Mouse (Mus musculus) midbrain, embryonic 12.5 days (tissue): ENCODE measurements around the gene Lmf2. TPM values are rescaled to one million over a fixed set of nuclear protein-coding genes. Genes with fewer than 3 reads are reported as not detected.

Experiments used
- ATAC-seq: fragments of 200-750 bp; cut with Nextera tagmentation; 2 replicates; pipeline ENCODE4 v1.8.0; 2017; ENCODE audit warnings: low read depth, moderate TSS enrichment, moderate library complexity; ENCODE audit not compliant: low FRiP score
- H3K27ac ChIP-seq: fragments of 300-500 bp; sonication (generic); replicated peaks from 2 replicates; pipeline ENCODE4 v1.5.1; 2016; ENCODE audit warnings: mild to moderate bottlenecking
- H3K27me3 ChIP-seq: fragments of 300-500 bp; sonication (generic); 2 replicates; pipeline ENCODE4 v1.6.1; 2016; ENCODE audit warnings: mild to moderate bottlenecking
- H3K36me3 ChIP-seq: fragments of 300-500 bp; sonication (generic); 2 replicates; pipeline ENCODE4 v1.6.1; 2016
- H3K4me1 ChIP-seq: fragments of 300-500 bp; sonication (generic); 2 replicates; pipeline ENCODE4 v1.6.1; 2016
- H3K4me2 ChIP-seq: fragments of 300-500 bp; sonication (generic); replicated peaks from 2 replicates; pipeline ENCODE4 v1.6.1; 2016; ENCODE audit warnings: mild to moderate bottlenecking, moderate library complexity
- H3K4me3 ChIP-seq: fragments of 300-500 bp; sonication (generic); 2 replicates; pipeline ENCODE4 v1.5.1; 2016; ENCODE audit warnings: mild to moderate bottlenecking
- H3K9ac ChIP-seq: fragments of 300-500 bp; sonication (generic); replicated peaks from 2 replicates; pipeline ENCODE4 v1.6.1; 2016; ENCODE audit warnings: mild to moderate bottlenecking, moderate library complexity
- H3K9me3 ChIP-seq: fragments of 300-500 bp; sonication (generic); 2 replicates; pipeline ENCODE4 v1.6.1; 2016; ENCODE audit warnings: mild to moderate bottlenecking
- WGBS: fragments of 180-500 bp; shearing (Covaris S2); methylation state at CpG from one replicate; pipeline ENCODE4 v1.1.7; 2016; 5-methylcytosine and 5-hydroxymethylcytosine counted together
- polyA plus RNA-seq: library from polyadenylated mRNA; unstranded; fragments of >200 nt; fragmentation: Nextera tagmentation; extraction: Ambion mirVana; gene quantifications from 2 replicates; pipeline ENCODE4 v1.2.1, GENCODE M21; 2016

Gene Lmf2
- polyA plus RNA-seq, 1 experiment from 2014 or later: 48.8 TPM

DNA sequence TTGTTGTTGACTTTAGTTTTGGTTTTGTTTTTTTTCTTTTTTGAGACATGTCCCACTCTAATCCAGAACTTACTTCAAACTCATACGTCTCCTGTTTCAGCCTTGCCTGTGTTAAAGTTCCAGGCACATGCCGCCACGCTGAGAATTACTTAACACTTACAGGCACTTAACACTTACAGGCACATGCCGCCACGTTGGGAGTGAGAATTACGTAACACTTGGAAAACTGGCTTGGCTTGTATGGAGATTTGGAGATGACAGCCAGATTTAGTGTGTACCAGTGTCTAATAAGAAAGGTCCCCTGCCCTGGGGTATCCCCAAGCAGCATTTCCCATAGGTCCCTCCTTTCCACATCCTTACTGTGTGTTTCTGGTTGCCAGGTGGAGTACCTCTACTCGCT lies 7.6 kb upstream of the Lmf2 start:
- 97% methylated on average over 7 of the region's 7 CpGs for WGBS
- no peak overlapping the region for H3K9ac ChIP-seq
- H3K27ac ChIP-seq: no peak overlapping the region
- no peaks in the 10 kb centered on the region for H3K27me3 ChIP-seq
- no peaks in the 10 kb centered on the region for H3K9me3 ChIP-seq
- no peak overlapping the region for H3K4me2 ChIP-seq
- no peak overlapping the region for H3K4me3 ChIP-seq
- H3K36me3 ChIP-seq: peaks cover 81% of the 10 kb centered on the region
- H3K4me1 ChIP-seq: peaks cover 3% of the 10 kb centered on the region
- ATAC-seq: no peak

DNA sequence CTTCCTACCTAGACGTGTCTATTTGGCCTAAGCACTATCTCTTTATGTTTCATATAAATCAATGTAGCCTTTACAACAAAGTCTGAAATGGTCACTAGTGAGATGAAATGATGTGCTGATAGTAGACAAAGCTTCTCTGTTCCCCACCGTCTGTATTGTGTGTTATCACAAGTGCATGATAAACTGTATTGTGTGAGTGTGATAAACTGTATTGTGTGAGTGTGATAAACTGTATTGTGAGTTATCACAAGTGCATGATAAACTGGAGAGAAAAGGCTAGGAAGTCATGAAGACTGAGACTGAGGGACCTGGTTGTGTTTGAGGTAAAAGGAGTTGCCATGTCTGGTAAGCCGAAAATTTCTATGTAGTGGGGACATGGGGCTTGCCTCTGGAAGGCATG lies 3.3 kb upstream of the Lmf2 start:
- Histone ChIP-seq H3K4me3 (no peak overlapping the region), H3K27me3 (no peaks in the 10 kb centered on the region), H3K4me2 (no peak overlapping the region), H3K36me3 (peaks cover 38% of the 10 kb centered on the region), H3K9me3 (no peaks in the 10 kb centered on the region), H3K4me1 (peaks cover 30% of the 10 kb centered on the region), H3K27ac (no peak overlapping the region), H3K9ac (no peak overlapping the region)
- no peak for ATAC-seq
- 88% methylated on average over 3 of the region's 3 CpGs for WGBS

DNA sequence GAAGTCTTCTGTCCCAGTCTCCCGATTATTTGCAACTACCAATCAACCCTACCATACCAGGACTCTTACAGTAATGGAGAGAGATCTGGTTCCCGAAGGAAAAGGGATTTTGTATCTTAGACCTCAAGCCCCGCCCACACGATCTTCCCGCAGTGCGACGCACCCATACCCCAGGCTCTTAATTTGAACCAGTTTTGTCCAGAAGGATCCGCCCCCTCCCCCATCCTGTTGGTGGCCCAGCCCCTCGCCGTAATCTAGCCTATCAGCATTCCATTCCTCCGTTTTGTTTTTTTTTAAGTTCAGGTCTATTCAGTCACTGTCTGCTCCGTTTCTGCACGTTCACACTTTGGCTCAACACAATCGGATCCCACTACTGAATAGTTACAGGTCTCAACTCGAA lies 913 bp upstream of the Lmf2 start:
- Histone ChIP-seq H3K36me3 (peaks cover 37% of the 10 kb centered on the region), H3K9me3 (no peaks in the 10 kb centered on the region), H3K27me3 (no peaks in the 10 kb centered on the region), H3K9ac (peak overlapping the region; percentile 83), H3K4me3 (peak overlapping the region; percentile 88), H3K4me1 (peaks cover 30% of the 10 kb centered on the region), H3K27ac (peak overlapping the region; percentile 85), H3K4me2 (peak overlapping the region; percentile 78)
- under 1% methylated on average over 15 of the region's 15 CpGs for WGBS
- ATAC-seq: peak; percentile 75

DNA sequence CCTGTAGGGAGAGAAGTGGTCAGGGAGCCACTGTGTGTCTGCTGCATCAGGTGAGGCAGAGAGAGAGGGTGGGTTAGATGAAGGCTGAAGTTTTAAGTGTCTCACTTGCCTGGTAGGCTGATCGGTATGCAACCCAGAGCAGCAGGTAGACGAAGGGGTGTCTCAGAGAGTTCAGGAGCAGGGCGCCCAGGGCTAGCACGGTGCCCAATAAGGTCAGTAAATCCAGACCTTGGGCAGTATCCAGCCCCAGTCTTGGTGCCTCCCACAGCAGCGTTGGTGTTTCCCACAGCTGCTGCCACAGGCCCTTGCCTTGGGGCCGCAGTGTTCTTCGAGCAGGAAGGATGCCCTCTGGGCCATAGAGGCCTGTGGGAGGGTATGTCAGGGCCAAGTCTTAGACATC lies 1.0 kb downstream of the Lmf2 start:
- peaks cover 38% of the 10 kb centered on the region for H3K36me3 ChIP-seq

DNA sequence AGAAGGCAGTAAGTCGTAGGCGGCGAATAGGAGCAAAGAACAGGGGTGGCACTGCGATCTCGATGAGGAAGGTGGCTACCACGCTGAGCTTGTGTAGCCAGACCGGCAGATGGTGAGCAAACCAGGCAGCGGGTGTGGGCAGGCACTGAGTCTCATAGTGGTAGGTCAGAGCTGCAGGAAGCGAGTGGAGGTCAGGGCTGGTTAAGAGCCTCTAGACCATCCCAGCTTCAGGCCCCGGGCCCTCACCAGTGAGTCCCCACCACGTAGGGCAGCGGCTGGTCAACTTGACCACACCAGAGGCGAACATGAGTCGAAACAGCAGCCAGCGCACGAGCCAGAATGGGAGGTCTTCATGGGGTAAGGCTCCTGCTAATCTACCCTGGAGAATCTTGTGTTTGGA lies 1.6 kb downstream of the Lmf2 start:
- 97% methylated on average over 16 of the region's 16 CpGs for WGBS
- Histone ChIP-seq H3K9ac (peak overlapping the region; percentile 83; the same call in 1 of the 2 replicates), H3K9me3 (no peaks in the 10 kb centered on the region), H3K27ac (no peak overlapping the region), H3K36me3 (peaks cover 39% of the 10 kb centered on the region), H3K4me1 (peaks cover 30% of the 10 kb centered on the region), H3K27me3 (no peaks in the 10 kb centered on the region), H3K4me2 (peak overlapping the region; percentile 78), H3K4me3 (0 out of 2 replicates have a peak overlapping the region, but pooled peaks have one; percentile 88)
- no peak for ATAC-seq

More for the DNA sequence above, 1.0 kb downstream of the Lmf2 start:
- Histone ChIP-seq H3K4me1 (peaks cover 30% of the 10 kb centered on the region), H3K27ac (no peak overlapping the region), H3K9ac (peak overlapping the region; percentile 83), H3K27me3 (no peaks in the 10 kb centered on the region), H3K4me2 (peak overlapping the region; percentile 78), H3K9me3 (no peaks in the 10 kb centered on the region), H3K4me3 (peak overlapping the region; percentile 88)
- no peak for ATAC-seq
- 86% methylated on average over 7 of the region's 7 CpGs for WGBS

DNA sequence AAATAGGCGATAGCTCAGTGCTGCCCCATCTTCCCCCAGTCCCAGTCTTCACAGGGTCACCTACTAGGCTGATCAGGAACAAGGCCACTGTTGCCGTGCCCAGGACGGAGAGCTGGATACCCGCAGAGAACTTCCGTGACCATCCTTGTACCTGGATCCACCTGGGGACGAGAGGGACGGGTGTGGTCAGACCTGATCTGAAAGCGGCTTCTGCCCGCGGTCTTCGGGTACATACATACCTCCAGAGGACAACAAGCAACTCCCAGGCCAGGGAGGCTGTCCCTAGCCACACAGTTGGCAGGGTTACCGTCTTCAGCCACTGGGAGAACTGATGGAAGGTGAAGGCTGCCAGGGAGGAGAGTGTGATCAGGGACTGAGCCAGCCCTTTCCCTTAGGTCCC lies 2.7 kb downstream of the Lmf2 start:
- H3K27me3 ChIP-seq: no peaks in the 10 kb centered on the region
- 96% methylated on average over 12 of the region's 12 CpGs for WGBS
- no peak overlapping the region for H3K4me3 ChIP-seq
- H3K36me3 ChIP-seq: peaks cover 39% of the 10 kb centered on the region
- H3K4me2 ChIP-seq: no peak overlapping the region
- peaks cover 25% of the 10 kb centered on the region for H3K4me1 ChIP-seq
- no peak for ATAC-seq
- no peak overlapping the region for H3K9ac ChIP-seq
- no peak overlapping the region for H3K27ac ChIP-seq
- no peaks in the 10 kb centered on the region for H3K9me3 ChIP-seq

DNA sequence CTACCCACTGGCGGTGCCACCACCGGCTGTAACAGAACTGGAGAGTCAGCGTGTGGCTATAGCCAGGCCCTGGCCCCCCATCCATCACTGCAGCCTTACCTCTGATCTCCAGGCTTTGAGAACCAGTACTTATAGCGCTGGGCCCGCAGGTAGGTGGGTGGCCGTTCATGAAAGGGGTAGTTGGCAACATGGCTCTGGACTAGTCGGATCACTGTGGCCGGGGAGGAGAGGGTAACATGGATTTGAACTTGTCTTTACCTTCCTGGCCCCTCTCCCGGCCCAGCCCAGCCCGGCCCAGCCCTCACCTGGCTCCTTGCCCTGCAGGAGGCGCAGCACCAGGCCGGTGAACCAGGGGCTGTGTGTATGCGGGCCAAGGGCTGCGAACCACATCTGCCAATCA lies 3.4 kb downstream of the Lmf2 start:
- Histone ChIP-seq H3K27ac (no peak overlapping the region), H3K4me1 (peaks cover 22% of the 10 kb centered on the region), H3K27me3 (no peaks in the 10 kb centered on the region), H3K36me3 (peaks cover 39% of the 10 kb centered on the region), H3K4me3 (no peak overlapping the region), H3K9me3 (no peaks in the 10 kb centered on the region), H3K9ac (no peak overlapping the region), H3K4me2 (no peak overlapping the region)
- ATAC-seq: no peak
- 94% methylated on average over 14 of the region's 14 CpGs for WGBS

DNA sequence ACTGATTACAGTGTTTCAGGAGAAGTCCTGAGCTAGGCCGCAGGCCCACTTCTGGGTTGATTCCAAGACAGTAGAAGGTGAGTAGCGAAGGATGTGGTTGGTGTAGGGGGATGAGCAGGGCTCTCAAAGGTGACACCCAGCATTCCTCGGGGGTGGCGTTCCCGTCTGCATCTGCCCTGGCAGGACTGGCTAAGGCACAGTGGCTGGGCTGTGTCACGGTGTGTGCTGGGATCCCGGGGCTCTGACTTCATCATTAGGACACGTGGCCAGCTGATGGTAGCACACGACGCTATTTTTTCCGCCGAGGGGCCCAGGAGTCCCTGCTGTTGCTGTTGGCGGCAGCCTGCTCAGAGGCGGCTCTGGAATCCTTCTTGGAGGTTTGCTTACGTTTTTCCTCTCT lies 4.2 kb downstream of the Lmf2 start:
- 94% methylated on average over 15 of the region's 15 CpGs for WGBS
- no peak for ATAC-seq
- no peak overlapping the region for H3K4me2 ChIP-seq

DNA sequence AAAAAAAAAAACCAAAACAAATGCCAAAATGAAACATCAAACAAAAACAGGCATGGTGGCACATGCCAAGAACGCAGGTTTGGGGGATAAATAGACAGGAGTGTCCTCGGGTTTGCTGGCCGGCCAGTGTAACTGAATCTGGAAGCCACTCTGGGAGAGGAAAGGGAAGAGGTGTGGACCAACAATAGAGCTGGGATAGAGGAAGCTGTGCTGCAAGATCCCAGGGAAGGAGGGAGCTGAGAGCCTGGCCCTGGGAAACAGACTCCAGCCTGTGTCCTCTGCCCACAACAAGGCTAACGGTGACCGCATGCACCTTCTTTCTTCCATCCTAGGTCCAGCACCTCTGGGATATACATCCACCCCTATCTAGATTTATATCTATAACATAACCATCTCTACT lies 5.0 kb downstream of the Lmf2 start:
- peaks cover 39% of the 10 kb centered on the region for H3K36me3 ChIP-seq
- H3K4me1 ChIP-seq: peaks cover 14% of the 10 kb centered on the region
- no peak for ATAC-seq
- H3K9ac ChIP-seq: no peak overlapping the region
- H3K9me3 ChIP-seq: no peaks in the 10 kb centered on the region
- H3K27me3 ChIP-seq: no peaks in the 10 kb centered on the region
- no peak overlapping the region for H3K4me3 ChIP-seq
- WGBS: 88% methylated on average over 5 of the region's 5 CpGs
- no peak overlapping the region for H3K27ac ChIP-seq
- no peak overlapping the region for H3K4me2 ChIP-seq

More for the DNA sequence above, 4.2 kb downstream of the Lmf2 start:
- H3K4me3 ChIP-seq: no peak overlapping the region
- H3K36me3 ChIP-seq: peaks cover 39% of the 10 kb centered on the region
- H3K9ac ChIP-seq: no peak overlapping the region
- peaks cover 14% of the 10 kb centered on the region for H3K4me1 ChIP-seq
- H3K27ac ChIP-seq: no peak overlapping the region
- H3K27me3 ChIP-seq: no peaks in the 10 kb centered on the region
- H3K9me3 ChIP-seq: no peaks in the 10 kb centered on the region

DNA sequence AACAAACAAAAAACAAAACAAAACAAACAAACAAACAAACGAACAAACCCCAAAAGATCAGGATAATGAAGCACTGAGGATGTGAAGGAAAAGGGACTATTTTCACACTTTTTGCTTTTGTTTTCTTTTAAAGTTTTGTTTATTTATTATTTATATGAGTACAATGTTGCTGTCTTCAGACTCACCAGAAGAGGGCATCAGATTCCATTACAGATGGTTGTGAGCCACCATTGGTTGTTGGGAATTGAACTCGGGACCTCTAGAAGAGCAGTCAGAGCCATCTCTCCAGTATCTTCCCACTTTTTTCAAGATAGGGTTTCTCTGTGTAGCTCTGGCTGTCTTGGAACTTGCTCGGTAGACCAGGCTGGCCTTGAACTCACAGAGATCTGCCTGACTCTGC lies 12.1 kb downstream of the Lmf2 start:
- Histone ChIP-seq H3K4me2 (no peak overlapping the region), H3K4me1 (no peaks in the 10 kb centered on the region), H3K36me3 (no peaks in the 10 kb centered on the region), H3K4me3 (no peak overlapping the region), H3K27me3 (no peaks in the 10 kb centered on the region), H3K9me3 (no peaks in the 10 kb centered on the region), H3K9ac (no peak overlapping the region), H3K27ac (no peak overlapping the region)
- no peak for ATAC-seq
- 93% methylated on average over 3 of the region's 3 CpGs for WGBS

DNA sequence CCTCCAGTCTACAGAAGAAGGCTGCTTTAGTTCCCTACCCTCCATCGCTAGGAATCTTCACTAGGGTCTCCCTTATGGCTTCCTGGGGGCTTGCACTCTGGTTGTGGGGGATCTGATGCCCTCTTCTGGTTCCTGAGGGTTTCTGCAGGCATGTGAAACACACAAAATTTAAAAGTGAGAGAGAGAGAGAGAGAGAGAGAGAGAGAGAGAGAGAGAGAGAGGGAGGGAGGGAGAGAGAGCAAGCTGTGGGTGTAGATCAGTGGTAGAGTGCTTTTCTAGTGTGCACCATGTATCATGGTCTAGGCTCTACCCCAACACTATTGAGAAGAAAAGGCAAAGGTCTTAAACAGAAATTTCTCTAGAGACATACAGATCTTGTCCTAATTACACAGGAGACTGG lies 13.8 kb downstream of the Lmf2 start:
- 45% methylated on average over 1 of the region's 1 CpGs for WGBS
- Histone ChIP-seq H3K36me3 (no peaks in the 10 kb centered on the region), H3K4me3 (no peak overlapping the region), H3K9ac (no peak overlapping the region), H3K27me3 (no peaks in the 10 kb centered on the region), H3K4me2 (no peak overlapping the region), H3K27ac (no peak overlapping the region), H3K9me3 (no peaks in the 10 kb centered on the region), H3K4me1 (no peaks in the 10 kb centered on the region)
- ATAC-seq: no peak

DNA sequence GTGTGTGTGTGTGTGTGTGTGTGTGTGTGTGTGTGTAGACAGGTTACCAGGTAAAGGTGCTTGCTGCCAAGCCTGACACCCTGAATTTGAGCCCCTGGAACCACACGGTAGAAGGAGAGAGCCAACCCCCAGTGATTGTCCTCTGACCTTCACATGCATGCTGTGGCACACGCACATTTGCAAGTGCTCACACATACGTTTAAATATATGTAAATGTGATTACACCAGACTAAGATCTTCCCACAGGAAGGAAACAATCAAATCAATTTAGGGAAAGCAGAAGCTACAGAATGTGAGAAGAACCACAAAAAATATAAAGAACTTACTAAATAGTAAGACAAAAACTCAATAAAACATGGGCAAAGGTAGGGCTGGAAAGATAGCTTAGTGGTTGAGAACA lies 15.3 kb downstream of the Lmf2 start:
- Histone ChIP-seq H3K4me1 (no peaks in the 10 kb centered on the region), H3K4me2 (no peak overlapping the region), H3K27me3 (peaks cover 6% of the 10 kb centered on the region; the same call in 1 of the 2 replicates), H3K4me3 (no peak overlapping the region), H3K27ac (no peak overlapping the region), H3K9ac (no peak overlapping the region), H3K9me3 (no peaks in the 10 kb centered on the region), H3K36me3 (no peaks in the 10 kb centered on the region)
- no peak for ATAC-seq
- 88% methylated on average over 3 of the region's 3 CpGs for WGBS

DNA sequence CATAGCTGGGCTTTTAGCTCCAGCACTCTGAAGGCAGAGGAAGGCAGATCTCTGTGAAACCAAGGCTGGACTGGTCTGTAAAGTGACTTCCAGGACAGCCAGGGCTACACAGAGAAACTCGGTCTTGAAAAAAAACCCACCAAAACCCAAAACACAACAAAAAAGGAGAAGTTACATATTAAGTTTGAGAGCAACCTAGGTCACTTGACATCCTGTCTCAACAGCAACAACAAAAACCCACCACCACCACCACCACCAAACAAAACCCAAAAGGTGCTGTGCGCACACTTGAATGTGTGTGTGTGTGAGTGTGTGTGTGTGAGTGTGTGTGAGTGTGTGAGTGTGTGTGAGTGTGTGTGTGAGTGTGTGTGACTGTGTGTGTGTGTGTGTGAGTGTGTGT lies 15.8 kb downstream of the Lmf2 start:
- Histone ChIP-seq H3K4me3 (no peak overlapping the region), H3K9me3 (no peaks in the 10 kb centered on the region), H3K36me3 (no peaks in the 10 kb centered on the region), H3K27ac (no peak overlapping the region), H3K27me3 (peaks cover 6% of the 10 kb centered on the region; the same call in 1 of the 2 replicates), H3K4me1 (no peaks in the 10 kb centered on the region), H3K9ac (no peak overlapping the region), H3K4me2 (no peak overlapping the region)
- ATAC-seq: no peak
- WGBS: 96% methylated on average over 2 of the region's 2 CpGs
